Mouse (Mus musculus) olfactory bulb, adult 2 months (tissue): ENCODE measurements around the gene Fblim1.

Experiments
- CTCF ChIP-seq: fragments of 200-500 bp; IDR thresholded peaks from 2 replicates; pipeline ENCODE4 v1.5.1; 2012; ENCODE audit warnings: low read depth, mild to moderate bottlenecking, low read length, moderate library complexity; ENCODE audit not compliant: insufficient read depth
- POLR2A ChIP-seq: fragments of 200-500 bp; IDR thresholded peaks from 2 replicates; pipeline ENCODE4 v1.6.1; 2012; ENCODE audit warnings: mild to moderate bottlenecking, low read depth, low read length, moderate library complexity; ENCODE audit not compliant: insufficient read depth

- TF ChIP-seq POLR2A (no peak; the same call in 1 of the 2 replicates), CTCF (no peak)
Measured at GRCm38 (mm10) chr4:141545071-141545742, 60.7 kb downstream of the Fblim1 start.
